Mouse (Mus musculus) erythroblast, adult 5-6 weeks (primary cell): Measurements from ENCODE around the gene Dscam. TPM values are rescaled to one million over a fixed set of nuclear protein-coding genes. Genes with fewer than 3 reads are reported as not detected.

Experiments
- ATAC-seq: replicated peaks from 2 replicates; pipeline ENCODE4 v1.8.0; 2016; ENCODE audit warnings: moderate number of reproducible peaks, mild to moderate bottlenecking, moderate TSS enrichment, inconsistent platforms; ENCODE audit not compliant: poor library complexity, low FRiP score, severe bottlenecking
- total RNA-seq, 2 experiments: library from RNA; stranded (forward) in 1 of 2; stranded (reverse) in 1 of 2; fragments of 150-400 nt in 1 of 2; fragments of 200-764, 138-1000 nt in 1 of 2; gene quantifications; 2 replicates each; pipeline versions ENCODE4 v1.2.3 to v1.2.4; 2015 to 2017; ENCODE audit warnings: low replicate concordance in 2 of 2

Gene Dscam
- total RNA-seq, 2 experiments from 2014 or later: 0.58 TPM; not detected in 1

GRCm38 (mm10) chr16:97127296-97127695 lies 43.3 kb downstream of the Dscam start:
- ATAC-seq: no peak

GRCm38 (mm10) chr16:97110028-97110427 lies 60.5 kb downstream of the Dscam start:
- ATAC-seq: no peak

- ATAC-seq: no peak
Measured at GRCm38 (mm10) chr16:97105266-97105665, 65.3 kb downstream of the Dscam start.

GRCm38 (mm10) chr16:97103046-97103445 lies 67.5 kb downstream of the Dscam start:
- ATAC-seq: no peak

GRCm38 (mm10) chr16:97100091-97100490 lies 70.5 kb downstream of the Dscam start:
- no peak for ATAC-seq

- ATAC-seq: no peak
Measured at GRCm38 (mm10) chr16:97098508-97098907, 72.0 kb downstream of the Dscam start.

GRCm38 (mm10) chr16:97096709-97097108 lies 73.8 kb downstream of the Dscam start:
- no peak for ATAC-seq

- no peak for ATAC-seq
Measured at GRCm38 (mm10) chr16:97095496-97095895, 75.1 kb downstream of the Dscam start.

GRCm38 (mm10) chr16:97089339-97089738 lies 81.2 kb downstream of the Dscam start:
- no peak for ATAC-seq

- ATAC-seq: no peak
Measured at GRCm38 (mm10) chr16:97083694-97084093, 86.9 kb downstream of the Dscam start.

- ATAC-seq: no peak
Measured at GRCm38 (mm10) chr16:97075920-97076572, 94.5 kb downstream of the Dscam start.

GRCm38 (mm10) chr16:97075137-97075902 lies 95.2 kb downstream of the Dscam start:
- no peak for ATAC-seq

GRCm38 (mm10) chr16:97073847-97074246 lies 96.7 kb downstream of the Dscam start:
- ATAC-seq: no peak

- no peak for ATAC-seq
Measured at GRCm38 (mm10) chr16:97072624-97073023, 97.9 kb downstream of the Dscam start.

GRCm38 (mm10) chr16:97066856-97067255 lies 103.7 kb downstream of the Dscam start:
- no peak for ATAC-seq

GRCm38 (mm10) chr16:97062207-97062606 lies 108.3 kb downstream of the Dscam start:
- no peak for ATAC-seq

GRCm38 (mm10) chr16:97061390-97061789 lies 109.2 kb downstream of the Dscam start:
- ATAC-seq: no peak

GRCm38 (mm10) chr16:97060736-97061135 lies 109.8 kb downstream of the Dscam start:
- ATAC-seq: no peak

- no peak for ATAC-seq
Measured at GRCm38 (mm10) chr16:97060276-97060675, 110.3 kb downstream of the Dscam start.

GRCm38 (mm10) chr16:97035271-97035670 lies 135.3 kb downstream of the Dscam start:
- no peak for ATAC-seq

- no peak for ATAC-seq
Measured at GRCm38 (mm10) chr16:97033540-97034058, 137.0 kb downstream of the Dscam start.
